Mouse (Mus musculus): Measurements from ENCODE around the gene Rassf4.

- no peak for TF ChIP-seq CTCF (IDR thresholded peaks at IDR 0.05; ENCODE audit: insufficient read depth, low read length)
- TF ChIP-seq POLR2A (IDR thresholded peaks at IDR 0.05; ENCODE audit: borderline replicate concordance, extremely low read depth, low read depth, low read length) = no peak
These were observed 45.2 kb upstream of the Rassf4 start for GRCm38 (mm10) chr6:116718920-116719319.

Measured in lung, adult 2 months (tissue).